Mouse (Mus musculus) lung, postnatal 4 days (tissue): ENCODE measurements around the gene Cbx4.

Experiments
- DNase-seq, 2 experiments: peaks; one replicate each; pipeline ENCODE4 v3.0.0; 2021

The Cbx4 gene

DNA sequence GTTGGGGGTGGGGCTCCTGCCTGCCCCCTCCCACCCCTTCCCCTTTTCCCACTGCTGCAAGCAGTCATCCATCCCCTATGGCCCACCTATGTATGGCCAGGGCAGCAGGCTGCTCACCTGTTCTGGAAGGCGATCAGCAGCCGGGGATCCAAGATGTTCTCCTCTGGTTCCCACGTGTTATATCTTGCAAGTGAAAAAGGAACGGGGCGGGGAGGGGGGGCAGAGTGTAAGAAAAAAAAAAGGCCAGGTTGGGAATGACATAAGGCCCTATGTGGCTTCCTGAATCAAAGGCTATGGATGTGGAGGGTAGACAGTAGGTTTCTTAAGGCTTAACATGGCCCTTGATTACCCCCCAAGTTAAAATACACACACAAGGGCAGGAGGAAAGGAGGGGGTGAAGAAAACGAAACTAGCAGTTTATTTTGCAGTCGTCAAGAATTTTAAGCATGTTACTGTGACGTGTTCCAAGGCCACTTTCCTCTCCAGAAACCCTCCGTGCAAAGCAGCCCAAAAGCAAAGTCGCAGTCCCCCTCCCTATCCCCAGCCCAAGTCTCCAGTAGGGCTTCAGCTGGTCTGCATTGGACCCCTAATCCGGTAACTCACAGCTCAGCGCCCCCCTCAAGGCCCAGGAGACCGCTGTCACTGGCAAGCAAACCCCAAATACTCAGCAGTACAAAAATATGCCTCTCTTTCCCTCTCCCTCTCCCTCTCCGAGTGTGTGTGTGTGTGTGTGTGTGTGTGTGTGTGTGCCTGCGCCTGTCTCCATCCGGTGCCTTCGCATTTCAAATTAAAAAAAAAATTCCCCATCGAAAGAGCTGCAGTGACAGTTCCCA, 1.4 kb downstream of the Cbx4 start:
- DNase-seq = peak; percentile 58 to 63

DNA sequence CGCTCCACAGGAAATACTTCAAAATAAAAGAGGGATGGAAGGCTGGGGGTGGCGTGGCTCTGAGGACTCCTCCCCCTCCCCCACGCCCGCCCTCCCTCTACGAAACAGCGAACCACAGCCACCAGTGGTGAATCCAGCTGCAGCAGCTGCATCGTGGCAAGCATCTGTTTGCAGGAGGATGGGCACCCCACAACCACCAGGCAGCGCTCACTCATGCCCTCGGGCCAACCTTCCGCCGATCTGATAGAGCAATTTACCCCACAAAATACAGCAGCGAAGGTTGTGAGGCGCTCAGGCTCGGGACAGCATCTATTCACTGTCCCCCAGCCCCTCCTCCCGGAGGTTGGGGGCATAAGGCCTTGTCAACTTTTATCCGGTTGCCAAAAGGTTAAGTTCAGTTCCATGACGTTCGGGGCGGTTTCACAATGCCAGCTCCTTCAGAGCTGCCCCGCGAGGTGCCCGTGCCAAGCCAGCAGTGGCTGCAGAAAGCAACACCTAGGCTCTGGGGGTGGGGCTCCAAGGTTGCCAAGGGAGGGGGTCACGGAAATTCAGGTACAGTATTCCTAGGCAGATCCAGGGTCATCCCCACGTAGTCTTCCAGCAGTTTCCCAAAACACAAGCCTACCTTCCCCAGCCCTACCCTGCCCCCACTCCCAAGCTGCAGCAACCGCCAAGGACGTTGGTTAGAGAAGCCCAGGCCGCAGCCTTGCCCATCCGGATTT, 2.1 kb downstream of the Cbx4 start:
- DNase-seq = peak; percentile 79 to 86

DNA sequence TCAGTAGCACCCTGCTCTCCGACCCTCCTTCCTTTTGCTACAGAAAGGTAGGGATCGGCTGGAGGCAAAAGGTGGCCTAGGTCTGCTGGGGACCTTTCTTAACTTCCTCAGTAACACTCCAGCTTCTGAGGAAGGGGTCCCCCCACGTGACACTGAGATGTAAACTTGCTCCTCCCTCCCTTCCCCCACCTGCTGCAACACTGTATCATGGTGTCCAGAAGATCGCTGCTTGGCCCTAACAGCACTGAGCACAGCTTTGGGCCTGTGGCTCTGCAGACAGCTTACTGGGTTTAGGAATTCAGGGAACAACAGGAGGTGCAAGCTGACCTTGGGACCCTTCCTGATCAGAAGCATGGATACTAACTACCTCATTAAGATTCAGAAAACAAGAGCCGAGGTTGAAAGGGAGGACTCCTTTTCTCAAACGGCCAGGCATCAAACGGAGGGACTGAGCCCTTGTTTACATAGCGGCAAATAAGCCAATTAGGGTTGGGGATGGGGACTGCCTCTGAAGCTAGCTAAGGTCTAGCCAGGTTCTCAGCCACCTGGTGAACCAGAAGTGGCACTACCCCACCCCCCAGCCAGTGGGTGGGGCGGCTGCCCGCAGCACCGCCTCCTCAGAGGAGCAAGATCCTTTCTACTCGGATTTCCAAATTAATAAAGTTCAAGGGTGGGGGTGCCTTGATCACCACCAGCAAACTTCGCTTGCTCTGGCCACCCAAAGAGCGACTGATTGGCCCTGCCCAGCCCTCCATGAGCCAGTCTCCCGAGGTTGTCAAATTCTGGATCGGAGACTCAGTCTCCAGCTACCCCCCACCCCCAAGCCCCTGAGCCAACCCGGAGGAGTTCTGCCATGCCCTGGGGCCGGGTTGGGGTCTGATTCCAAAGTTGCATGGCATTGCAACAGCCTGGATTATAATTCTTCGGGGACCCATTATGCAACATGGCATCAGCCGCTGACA, 3.1 kb downstream of the Cbx4 start:
- DNase-seq = peak; percentile 47 to 60

DNA sequence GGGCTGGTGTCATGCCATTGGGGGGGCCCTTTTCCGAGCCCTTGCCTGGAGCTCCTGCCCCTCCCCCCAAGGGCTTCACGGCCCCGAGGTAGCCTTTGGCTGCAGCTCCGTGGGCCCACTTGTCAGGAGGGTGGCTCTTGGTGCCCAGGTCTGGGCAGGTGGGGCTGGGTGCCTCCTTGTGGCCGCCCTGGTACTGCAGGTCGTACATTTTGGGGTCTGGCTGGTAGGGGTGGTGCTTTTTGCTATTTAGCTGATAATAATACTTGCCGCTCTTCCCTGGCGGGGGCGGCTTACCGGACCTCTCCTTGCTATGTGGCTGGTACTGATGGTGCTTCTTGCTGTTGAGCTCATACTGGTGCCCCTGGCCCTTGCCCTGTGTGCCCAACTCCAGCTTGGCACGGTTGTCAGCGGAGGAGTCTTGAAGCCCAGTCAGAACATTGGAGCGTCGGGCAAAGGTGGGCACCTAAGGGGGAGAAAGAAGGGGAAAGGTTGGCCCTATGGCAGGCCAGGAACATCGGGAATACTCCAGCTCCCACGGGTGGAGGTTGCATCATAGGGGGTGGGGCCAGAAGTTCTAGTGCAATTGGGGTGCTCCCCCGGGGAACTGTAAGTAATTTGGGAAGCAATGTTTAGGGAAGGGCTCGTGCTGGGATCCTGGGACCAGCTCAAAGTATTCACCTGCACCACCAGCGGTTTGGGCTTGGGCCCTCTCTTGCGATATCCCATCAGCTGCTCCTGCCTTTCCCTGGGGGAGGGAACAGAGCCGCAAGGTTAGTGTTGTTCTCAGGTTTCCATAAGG, 4.0 kb downstream of the Cbx4 start:
- DNase-seq = peak; percentile 63 to 68

DNA sequence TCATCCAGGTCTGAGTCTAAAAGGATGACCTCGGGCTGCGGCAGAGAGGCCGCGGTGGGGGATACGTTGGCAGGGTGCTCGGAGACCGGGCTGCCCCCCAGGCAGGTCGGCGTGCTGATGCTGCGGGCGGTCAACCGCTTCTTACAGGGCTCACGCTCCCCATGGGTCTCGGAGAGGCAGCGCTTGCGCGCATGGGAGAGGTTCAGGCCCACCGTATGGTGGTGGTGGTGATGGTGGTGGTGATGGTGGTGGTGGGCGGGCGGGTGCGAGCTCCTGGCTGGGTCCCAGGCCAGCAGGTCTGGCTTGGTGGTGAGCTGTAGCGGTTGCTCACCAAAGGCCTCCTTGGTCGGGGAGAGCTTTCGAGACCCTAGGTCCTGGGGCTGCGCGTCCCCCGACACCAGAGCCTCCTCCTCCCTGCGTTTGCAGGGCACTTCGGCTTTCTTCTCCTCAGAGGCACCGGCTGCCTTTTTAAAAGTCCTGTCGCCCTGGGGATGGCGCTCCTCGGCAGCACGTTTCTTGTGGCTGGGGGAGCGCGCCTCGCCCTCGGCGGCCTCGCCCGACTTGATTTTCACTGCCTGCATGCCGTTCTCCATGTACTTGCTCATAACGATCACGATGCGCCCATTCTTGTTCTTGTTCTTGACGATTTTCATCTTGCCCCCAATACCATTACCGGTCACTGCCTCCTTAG, 4.7 kb downstream of the Cbx4 start:
- DNase-seq = no peak

DNA sequence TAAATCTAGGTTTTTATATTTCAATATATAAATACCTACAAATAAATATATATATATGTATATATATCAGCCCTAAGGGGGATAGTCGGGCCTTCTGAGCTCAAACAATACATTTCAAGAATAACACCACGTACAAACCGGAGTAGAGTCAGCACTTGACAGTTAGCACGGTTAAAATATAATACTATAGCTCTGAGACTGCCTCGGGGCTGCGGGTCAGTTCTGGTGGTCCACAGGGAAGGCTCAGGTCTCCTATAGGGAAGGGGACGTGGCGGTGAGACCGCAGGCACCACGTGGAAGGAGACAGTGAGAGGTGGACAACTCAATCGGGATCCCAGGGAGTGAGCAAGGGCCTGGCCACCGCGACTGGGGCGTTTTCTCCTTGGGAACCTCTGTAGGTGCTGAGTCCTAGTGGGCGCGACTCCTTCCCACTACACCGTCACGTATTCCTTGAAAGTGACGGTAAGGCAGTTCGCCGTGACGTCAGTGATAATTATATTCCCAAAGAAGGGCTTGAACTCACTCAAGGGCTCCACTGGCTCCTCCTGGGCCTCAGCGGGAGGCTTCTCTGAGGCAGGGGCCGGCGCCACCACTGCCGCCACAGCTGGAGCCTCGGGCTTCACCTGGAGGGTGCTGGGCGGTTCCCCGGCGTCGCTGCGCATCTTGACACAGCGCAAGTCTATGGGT, 5.4 kb downstream of the Cbx4 start:
- no peak for DNase-seq

DNA sequence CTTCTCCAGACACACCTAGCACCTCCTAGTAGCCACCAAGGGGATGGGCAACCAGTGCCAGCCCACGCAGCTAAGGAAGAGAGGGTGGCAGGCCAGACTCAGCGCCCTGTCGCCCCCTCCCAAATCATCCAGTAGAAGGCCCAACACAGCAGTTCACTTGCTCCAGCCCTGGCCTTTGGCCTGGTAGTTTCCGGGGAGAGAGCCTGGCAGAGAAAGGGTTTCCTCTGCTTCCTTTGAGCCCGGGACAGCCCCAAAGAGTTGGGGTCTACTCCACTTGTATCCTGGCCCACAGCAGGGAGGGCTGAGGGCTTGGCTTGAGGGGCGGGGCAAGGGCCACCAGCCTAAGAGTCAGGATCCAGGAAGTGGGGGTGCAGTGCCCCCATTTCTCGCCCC, 6.6 kb downstream of the Cbx4 start:
- DNase-seq = no peak

DNA sequence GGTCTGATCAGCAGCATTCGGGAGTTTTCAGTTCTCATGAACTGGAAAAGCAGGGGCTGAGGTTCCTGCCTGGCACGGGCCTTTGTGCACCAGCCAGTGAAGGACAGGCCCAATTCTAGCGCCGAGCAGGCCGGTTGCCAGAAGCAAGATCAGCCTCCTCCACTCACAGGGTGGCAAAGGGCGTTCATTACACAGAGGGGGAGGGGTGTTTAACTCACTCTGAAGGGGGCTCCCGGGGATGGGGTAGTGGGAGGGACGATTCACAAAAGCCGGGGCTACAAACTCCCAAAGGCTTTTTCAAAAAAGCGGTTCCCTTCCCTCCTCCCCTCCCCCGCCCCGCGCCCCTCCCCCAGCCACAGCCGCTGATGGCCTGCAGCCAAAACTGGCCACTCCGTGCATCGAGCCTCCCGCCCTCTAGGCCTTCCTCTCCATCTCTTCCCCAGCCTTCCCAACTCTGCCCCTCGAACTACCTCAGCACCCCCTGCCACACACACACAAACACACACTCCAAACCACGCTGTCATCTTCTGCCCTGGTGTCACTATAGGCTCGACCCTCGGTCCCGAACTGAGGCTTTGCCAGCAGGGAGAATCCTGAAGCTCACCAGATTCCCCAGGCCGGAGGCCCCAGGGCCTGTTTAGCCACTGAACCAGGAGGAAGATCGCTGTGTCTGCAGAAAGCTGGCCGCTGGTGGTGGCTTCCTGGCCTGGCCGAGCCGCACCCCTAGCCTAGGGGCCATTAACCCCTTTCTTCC, 7.2 kb downstream of the Cbx4 start:
- peak; percentile 71 to 82 for DNase-seq

DNA sequence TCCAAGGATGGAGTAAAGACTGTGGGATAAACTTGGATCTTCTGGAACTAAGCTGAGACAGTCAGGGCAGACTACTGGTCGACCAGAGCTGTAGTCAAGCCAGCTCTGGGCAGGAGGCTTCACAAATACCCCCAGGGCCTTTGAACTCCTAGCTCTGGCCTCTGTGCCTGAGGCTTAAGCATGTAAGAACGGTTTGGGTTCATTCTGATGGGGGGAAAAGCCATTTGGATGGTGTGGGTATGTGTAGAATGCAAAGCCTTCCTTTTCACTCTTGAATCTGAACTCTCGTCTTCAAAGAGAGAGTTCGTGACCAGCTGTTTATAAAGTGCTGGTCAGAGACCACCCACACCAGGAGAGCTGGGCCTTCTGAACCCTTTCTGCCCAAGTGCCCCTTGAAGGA, 8.3 kb downstream of the Cbx4 start:
- no peak for DNase-seq

DNA sequence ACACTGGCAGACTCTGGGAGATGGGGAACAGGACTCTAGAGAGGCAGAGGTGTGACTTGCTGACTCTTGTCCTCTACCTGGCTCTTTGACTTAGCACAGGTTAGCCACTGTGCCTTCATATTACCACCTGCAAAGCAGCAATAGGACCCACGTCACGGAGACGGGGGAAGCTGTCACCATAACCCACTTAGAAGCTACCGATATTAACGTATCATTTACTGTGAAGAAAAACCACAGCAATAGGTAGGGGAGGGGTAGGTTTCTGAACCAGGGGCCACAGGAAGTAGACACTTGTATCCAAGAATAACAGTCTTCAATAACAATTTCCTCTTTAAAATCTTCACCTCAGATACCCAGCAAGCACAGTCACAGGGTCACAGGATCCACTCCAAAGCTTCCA, 10.2 kb downstream of the Cbx4 start:
- DNase-seq = no peak

DNA sequence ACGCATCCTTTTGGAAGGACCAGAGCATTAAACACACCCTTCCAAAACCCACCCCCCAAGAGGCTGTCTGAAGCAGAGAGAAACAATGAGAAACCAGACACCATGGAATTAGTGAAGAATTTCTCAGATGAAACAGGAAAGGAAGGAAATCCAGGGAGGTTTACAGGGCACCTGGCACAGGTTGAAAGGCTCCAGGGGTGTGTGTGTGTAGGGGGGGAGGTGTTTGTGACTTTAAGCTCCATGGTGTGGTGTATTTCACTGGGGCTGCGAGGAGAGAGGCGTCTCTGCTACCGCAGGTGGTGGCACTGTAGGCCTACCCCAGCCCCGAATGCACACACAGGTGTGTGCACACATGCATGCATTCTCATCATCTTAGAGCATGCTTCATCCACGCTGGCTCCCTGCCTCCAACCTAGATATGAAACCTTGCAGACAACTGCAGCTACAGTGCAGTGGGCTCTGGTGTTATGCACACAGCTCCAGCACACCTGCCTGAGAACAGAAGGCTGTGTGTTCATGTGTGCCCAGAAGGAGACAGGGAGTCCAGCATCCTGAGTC, 12.1 kb downstream of the Cbx4 start:
- DNase-seq = no peak

DNA sequence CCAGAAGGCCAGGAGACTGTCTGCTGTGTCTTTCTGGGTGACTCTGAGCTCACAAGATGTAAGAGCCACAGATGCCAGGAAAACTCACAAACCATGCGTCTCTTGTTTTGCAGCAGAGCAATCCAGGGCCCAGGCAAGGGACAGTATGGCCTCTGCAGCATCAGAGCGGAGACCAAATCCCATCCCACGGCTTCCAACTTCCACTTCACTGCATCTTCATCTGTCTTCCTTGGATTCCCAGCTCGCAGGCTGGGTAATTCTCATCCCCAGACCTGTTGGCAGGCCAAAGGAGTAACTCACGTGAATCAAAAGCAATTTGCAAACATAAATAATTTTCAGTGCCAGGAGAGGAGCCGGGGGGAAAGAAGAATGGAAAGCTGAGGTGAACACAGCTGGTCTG, 13.0 kb downstream of the Cbx4 start:
- no peak for DNase-seq

DNA sequence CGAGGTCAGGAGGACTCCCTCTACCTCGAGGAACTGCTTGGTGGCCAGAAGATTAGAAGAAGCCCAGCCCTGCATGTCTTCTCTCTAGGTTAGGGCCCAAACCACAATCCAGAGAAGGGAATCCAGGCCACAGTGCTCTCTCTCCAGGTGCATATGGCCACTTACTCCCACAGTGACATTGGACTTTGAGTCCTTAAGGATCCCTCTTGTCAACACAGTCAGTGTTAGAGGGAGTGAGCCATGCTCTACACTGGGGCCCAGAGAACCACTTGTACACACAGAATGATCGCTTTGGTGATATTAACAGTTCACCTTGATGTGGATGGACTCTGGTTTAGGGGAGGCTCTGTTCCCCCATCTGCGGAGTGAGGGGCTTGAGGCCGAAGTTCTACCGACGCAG, 13.8 kb downstream of the Cbx4 start:
- DNase-seq = no peak

DNA sequence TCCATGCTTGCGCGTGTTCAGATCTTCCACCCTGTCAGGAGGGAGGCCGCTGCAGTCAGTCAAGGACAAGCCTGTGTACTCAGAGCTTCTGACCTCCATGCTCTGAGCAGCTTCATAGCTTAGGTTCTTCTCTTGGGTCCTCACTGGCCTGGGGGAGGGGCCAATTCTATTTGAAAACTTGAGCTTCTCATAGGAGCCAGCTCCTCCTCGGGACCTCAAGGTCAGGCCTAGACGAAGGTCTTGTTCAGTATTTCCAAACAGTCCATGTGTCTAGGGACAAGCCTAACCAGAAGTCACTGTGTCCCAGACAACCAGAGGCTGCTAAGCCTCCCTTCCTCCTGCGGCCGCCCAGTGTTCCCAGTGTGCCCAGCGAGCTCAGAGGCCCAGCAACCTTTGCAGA, 19.2 kb downstream of the Cbx4 start:
- no peak for DNase-seq

DNA sequence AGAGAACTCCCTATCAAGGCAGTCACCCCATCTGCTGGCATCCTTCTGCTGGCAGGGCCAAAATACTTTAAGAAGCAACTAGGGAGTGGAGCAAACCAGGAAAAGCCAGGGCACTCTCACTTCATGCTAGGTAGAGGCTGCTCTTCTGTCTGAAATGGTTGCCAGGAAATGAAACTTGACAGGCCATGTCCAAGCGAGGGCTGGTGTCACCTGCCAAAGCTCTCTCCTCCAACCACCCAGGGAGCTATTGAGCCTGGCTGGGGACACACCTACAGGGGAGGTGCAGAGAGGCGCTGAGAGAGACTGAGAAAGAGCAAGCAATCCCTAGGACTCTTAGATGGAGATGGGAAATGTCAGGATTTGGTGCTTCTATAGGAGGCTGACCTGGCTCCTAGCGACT, 26.8 kb downstream of the Cbx4 start:
- DNase-seq = peak in 1 of 2 experiments; percentile 43

DNA sequence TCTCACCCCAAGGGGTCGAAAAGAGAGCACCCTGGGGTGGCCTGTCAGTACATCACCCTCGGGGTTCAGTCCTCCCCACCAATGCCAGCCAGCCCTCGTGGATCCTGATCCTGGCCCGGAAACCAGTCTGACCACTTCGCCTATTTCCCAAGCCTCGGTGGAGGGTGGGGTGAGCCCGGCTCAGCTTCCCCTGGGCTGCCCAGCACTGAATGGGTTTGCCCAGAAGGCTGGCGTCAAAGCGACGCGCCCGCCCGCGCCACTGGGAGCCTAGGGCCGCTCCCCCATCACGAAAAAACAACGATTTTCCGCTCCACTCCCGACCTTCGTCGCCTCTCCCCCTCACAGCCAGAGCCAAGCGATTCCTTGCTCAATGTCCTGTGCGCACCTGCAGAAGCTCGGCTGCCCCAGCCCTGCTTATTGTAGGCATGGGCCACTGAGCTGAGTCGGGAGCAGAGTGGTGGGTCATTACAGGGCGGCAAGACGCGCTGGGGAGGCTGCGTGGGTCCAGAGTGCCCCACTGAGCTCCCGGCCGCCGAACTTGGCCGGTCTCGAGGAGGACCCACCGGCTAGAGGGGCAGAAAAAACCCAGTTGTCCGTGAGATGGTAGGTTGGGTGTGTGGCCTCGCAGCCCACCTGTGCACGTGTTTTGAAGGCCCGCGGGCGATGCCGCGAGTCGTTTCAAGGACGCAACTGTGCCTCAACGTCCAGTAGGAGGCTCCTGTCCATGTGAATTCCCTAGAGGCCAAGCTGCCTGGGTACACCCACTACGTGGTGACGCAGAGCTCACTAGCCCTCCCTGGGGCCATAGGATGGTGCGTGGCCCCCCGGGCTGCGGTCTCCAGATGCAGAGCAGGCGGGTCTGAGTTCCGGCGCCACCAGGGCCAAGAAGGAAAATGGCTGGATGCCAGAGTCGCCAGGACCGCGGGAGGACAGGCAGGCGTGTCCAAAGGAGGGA, 27.7 kb downstream of the Cbx4 start:
- peak; percentile 87 to 90 for DNase-seq

DNA sequence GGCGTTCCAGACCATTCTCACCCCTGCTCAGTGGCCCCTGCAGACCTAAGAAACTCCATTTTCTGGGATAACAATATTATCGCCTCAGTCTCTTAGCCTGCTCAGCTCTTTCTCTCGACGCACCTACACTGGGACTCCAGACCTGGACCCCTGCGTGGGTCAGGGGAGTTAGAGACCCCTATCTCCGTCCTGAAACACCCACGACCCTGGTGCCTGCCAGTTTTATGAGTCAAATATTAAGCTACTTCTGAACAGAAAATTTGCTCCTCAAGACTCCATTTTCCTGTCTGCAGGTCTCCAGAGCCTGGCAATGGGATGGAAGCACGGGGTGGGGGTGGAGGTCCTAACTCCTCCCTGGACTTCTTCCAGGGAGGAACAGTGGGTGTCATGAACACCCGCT, 28.7 kb downstream of the Cbx4 start:
- DNase-seq = no peak

DNA sequence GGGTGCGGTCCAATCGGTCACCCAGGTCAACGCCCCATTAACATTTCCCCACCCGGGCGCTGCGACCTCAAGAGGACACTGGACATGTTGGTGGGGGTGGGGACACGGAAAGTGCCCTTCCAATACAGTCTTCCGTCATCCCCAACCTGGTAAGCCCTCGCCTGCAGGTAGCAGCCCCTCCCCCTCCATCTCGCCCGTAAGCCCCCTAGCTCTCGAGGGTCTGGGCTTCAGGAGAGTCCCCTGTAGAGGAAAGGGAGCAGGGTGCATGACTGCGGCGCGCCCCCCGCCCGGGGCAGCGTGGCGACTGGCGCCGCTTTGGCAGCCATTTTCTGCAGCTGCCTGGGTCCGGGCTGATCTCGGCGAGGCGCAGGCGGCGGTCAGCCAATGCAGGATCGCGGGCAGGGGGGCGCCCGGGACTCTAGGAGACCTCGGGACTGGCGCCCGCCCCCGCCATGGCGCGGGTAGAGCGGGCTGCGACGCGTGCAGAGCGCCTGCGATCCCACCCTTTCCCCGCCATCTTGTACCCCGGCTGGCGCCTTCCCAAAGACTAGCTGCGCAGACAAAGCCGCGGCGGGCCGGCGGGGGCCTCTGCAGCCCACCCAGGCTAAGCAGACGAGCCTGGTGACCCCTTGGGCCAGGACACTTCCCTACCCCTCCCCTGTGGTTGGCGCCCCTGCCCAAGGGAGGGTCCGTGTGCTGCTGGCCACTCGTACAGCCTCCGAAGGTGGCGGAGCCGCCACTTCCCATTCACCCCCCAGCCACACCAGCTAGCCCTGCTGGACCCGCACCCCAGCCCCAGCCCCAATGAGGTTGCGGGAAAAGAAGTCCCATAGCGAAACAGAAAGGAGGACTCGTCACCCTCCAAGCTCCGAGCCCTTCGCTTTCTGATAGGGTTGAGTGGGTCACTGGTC, 29.5 kb downstream of the Cbx4 start:
- DNase-seq = peak; percentile 70 to 76
